Mouse (Mus musculus) kidney, adult 18-20 months (tissue): ENCODE measurements around the gene Prdx6.
"Not testable (repeated sequence)": the region's sequence is repeated elsewhere in the genome, so short reads cannot be mapped to it uniquely, and the experiment has no call there.

Source experiments
- DNase-seq: peaks from one replicate; pipeline ENCODE4 v3.0.0; 2021

The Prdx6 gene

DNA sequence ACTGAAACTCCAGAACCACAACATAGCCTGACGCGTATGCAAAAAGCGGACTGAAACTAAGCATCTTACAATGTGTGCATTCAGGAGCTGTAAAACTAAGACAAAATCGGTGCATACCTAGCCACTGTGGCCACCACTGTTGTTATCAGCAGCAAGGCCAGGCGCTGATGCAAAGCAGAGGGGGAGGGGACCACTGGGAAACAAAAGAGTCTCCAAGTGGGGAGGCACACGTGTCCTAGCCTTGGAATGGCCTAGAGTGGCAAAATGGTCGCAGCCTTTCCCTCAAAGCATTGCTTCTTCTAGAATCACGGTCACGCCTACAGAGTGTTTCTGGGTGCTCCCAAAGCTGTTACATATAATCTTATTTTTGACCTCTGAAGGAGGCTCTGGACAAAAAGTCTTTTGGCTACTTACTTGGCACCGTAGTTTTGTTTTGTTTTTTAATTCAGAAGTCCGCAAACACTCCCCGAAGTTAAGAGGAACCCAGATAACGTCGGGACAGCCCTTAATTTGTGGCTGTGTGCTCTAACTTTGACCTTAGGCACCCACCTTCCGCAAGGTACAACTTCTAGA lies 902 bp downstream of the Prdx6 start:
- DNase-seq = peak; percentile 49

DNA sequence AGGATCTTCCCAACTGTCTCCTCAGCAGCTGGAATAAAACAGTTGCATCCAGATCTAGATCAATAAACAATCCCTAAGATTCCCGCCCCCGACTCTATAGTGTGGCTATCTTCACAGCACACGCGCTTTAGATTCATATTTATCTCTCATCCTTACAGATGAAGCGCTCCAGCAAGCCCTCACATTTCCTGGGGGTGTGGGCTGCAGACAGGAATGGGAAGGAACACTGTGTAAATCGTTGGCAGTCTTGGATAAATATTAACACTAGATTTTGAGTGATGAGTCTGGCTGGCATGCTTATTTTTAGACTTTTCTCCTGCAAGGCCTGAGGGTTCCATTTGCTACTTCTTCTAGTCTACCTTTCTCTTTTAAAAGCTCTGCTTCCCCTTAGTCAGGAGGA lies 1.6 kb downstream of the Prdx6 start:
- DNase-seq = peak; percentile 37

DNA sequence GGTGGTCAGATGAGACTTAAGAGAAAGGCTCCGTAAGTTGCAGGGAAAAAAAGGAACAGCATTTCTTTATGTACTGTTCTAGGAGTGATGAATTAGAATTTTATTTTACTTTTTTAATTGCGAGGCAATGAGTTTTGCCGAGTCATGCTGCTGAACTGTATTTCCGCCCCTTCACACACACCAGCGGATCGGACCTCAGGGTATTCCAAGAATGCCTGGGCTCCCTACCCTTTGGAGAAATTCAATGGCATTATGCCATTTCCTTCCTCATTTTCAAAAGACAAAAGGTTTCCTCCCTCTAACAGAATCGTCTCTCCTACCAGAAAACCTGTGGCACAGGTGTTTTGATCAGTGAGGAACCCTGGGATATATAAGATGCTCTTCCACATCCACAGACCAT lies 2.3 kb downstream of the Prdx6 start:
- DNase-seq = no peak

DNA sequence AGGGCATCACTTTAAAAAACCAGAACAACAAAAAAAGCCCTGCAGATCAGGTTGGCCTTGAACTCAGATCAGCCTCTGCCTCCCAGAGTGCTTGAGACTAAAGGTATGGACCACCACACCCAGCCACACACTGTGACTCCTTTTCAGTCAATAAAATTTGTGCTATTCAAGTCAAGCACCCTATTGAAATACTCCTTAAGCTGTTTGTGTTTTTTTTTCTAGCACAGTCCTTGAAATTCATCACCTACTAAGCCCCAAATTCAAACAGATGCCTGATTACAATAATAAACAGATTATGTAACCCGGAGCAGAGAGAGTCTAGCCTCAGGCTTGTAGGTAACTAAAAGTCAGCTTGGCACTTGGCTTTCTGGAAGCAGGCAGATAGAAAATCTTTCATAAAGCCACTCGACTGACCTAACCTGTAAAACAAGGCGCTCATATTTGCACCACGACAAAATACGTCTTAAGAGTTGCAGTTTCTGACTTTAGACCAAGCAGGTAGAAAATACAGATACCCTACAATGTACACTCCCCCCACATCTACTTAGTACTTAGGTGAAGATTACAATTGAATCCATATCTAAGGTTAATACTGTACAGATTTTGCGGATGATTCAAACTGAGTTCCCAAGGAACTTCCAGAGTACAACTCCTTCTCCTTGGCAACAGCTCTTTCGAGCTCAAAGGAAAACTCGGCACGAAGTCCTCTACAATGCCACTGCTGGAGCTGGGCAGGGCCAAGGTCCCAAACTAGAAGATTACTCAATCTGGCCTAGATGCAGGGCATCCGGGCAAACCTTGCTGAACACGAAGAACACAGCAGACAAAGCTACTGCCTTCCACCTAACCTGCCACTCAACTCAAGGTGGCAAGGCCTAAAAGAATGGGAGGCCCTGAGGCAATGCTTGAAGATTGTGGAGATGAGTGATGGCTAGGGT lies 3.1 kb downstream of the Prdx6 start:
- DNase-seq = peak; percentile 48

DNA sequence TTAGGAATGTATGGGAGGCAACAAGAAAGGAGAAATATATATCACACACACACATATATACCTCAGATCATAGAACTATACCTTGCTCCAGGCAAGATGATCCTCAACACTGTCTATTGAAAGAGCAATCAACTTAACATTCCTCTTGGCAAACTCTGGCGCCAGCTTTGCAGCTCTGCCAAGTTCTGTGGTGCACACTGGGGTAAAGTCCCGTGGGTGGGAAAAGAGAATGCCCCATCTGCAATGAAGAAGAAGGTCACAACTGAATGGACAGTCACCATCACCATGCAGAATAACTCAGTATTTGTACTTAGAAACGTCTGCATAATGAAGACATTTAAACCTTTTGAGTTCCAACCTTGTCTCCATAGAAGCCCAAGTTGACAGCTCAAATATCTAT lies 3.8 kb downstream of the Prdx6 start:
- peak; percentile 64 for DNase-seq

DNA sequence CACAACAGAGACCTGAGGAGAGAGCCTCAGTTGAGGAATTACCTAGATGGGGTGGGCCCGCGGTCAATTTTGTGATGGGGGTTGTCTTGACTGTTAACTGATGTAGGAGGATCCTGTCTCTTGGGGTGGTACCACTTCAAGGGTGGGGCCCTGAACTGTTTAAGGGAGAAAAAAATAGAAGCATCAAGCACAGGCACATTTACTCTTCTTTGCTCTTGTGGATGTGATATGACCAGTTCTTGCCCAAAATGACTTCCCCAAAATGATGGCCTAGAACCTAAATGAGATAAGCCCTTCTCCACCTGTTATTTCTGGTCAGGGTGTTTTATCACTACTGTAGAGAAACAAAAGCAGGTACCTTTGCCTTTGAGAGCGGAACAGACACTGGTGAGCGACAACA lies 13.3 kb downstream of the Prdx6 start:
- DNase-seq = no peak

DNA sequence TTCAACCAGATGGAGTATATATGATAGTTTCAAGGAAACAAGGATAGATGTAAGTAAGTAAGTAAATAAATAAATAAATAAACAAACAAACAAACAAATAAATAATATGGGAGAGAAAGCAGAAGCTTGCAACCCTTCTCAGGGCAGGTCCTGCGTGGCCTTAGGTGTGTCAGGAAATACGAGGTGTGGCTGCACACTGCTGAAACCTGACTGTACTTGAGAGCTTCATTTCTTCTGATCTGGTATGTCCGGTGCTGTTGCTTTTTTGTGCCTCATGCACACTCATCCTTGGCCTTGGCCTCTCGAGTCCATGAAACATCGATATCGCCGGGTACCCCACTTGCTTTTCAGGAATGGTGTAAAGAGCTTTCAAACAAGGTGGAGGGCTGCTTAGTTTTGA lies 13.7 kb downstream of the Prdx6 start:
- no peak for DNase-seq

DNA sequence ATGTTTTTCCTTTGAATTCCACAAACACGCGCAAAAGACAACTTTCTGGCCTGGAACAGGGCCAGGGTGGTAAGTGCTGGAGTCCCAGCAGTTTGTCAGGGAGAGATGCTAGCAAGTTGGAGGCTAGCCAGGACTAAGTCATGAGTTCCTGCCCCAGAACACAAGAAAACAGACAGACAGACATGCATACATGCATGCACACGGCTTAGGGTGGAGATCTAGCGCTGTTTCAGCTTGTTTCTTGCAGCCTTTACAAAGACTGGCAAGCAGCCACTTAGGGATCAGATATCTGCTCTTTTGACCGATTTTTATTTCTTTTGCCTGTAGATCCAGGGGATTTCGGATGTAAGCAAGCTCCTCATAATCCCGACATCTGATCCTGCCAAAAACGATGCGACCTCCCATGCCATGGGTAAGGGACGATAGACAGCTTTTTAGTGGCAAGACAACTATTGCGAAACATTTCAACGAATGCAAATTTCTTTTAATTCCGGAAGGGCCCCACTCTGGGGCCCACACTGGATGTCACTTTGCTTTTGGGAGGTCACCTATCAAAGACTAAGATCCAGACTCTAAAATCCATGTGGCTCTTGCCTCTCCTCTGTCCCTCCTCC lies 17.7 kb downstream of the Prdx6 start:
- no peak for DNase-seq

DNA sequence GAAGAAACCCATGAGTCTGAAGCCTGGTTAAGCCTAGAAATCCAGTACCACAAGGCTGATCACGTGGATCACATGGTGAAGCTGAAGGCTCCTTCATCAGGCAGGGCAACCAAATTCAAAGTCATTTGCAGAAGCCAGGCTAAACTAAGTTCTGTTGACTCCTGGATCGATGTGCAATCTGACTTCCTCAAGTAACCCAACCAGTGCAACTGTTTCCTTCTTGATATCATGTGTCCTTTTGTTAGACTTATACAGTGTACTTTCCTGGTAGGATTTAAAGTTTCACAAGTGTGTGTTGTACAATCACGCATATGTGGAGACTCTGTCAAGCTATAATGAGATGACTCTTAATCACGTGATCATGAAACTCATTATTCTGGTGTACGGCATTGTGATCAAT lies 18.8 kb downstream of the Prdx6 start:
- no peak for DNase-seq

DNA sequence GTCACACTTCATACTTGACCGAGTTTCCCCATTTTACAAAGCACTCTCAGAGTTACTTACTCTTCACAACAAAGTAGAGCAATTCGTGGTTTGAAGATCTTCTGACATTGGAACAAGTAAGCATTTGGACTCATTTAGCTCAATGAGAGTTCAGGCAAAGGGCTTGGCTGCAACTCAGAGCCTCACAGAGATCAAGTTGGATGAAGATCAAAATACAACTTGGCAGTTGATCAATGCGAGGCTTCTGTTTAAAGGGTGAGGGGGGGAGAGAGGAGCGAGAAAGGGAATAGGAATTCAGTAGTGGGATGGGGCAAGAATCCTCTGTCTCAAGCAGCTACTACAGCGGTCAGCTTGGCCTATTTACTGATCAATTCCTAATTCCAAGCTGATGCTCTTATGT lies 26.2 kb downstream of the Prdx6 start:
- no peak for DNase-seq

DNA sequence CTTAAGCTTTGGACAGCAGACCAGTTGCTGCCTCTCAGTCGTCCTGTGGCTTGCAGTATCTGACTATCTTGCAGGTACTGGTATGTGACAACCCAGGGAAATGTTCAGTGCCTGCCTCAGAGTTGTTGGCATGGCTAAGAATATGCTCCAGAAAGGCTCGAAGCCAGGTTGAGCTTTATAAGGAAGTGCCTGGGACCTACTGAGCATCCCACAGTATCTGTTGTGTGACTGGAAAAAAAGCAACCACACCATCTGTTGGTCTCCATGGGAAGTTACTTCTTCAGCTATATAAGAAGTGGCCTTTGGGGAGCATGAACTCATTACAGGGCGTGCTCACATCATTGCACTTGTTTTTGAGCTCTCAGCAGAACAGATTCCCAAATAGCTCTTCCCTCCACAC lies 31.2 kb downstream of the Prdx6 start:
- no peak for DNase-seq

DNA sequence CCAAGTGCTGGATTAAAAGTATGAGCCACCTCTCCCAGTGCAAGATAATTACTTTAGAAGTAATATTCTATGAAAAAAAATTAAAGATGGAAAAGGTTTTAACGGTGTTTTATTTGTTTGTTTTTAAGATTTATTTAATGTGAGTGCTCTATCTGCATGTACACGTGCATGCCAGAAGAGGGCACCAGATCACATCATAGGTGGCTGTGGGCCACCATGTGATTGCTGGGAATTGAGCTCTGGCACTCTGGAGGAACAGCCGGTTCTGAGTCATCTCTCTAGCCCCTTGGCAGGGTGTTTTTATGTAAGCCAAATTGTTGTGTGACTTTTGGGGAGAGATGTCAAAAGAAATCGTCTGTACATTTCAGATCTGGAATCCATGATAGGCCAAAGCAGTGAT lies 36.6 kb downstream of the Prdx6 start:
- peak; percentile 23 for DNase-seq

DNA sequence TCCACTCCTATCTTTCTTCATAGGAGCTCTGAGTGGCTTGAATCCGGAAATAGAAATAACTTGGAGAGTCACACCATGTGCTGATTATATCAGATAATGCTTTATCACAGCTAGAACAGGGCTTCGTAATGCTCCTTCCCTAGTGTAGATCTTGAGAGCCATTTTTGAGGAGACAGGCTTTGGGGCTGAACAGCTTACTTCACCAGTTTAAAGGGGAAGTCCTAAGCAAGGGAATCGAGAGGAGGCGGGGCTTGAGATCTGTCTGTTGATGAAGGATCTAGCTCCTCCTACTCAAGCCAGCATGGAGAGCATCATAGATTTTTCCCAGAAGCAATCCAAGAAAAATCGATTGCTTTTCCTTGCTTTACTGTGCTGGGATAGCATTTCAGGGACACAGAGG lies 51.2 kb downstream of the Prdx6 start:
- DNase-seq = no peak

DNA sequence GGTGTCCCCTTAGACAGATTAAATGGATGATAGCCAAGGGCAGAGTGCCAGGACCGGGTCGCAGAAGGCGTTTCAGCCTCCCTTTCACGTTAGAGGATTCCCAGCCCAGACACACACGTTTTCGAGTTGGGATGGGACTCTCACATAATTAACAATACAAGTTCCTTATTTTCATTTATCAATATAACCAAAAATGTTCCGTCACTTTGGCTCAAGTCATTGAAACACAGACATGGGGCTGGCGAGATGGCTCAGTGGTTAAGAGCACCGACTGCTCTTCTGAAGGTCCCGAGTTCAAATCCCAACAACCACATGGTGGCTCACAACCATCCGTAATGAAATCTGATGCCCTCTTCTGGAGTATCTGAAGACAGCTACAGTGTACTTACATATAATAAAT lies 54.7 kb downstream of the Prdx6 start:
- not testable (repeated sequence) for DNase-seq

DNA sequence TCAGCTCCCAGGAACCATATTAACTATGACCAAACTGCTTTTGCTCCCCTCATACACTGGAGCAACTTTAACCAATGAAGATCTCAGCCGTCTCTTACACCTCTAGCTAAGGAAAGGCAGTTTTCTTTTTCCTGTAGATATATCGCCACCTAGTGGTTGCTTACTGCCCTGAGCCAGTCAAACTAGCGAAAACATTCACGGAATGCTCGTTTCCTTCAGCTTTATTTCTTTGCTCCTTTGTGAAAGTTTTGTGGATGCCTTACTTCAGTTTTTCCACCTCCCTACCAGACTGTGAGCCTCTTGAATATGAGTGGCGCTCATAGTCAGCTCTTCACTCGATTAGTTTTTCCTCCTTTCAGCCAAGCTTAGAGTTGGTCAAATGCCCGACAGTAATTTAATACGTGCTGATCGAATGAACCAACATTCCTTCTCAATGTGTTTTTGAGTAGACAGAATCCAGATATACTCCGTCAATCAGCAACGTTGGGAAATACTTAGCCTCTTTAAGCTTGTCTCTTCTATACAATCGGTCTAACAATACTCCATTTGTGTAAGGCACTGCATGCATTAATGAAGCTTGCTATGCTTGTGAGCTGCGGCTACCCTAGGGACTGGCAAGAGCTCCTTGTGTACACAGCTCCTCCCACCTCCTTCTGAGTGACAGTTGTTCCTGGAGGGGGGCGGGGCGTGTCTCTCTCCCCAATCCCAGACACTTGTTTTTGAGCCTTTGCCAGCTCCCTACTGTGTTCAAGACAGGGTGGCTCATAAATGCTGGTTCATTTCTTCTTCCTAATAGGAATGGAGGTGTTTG lies 55.3 kb downstream of the Prdx6 start:
- peak; percentile 81 for DNase-seq

DNA sequence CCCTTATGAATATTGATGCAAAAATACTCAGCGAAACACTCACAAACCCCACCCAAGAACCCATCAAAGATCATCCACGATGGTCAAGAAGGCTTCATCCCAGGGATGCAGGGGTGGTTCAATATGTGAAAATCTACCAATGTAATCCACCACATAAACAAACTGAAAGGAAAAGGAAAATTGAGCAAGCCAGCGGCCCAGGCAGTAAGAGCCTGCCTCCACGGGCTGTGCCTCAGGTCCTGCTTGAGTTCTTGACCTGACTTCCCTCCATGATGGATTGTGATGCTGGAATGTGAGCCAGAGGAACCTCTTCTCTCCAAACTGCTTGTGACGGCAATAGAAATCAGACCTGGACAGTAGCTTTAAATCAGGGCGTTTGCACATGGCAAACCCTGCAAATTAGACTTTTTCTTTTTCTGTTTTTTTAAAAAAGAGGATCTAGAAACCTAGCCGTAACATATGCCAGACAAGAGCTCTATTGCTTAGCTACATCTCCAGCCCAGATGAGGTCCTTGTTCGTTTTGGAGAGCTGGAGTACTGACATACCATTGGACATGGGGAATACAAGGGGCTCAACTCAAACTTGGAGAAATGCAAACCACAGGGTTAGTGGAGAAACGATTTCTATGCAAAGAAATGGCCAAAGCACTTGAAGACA lies 60.6 kb downstream of the Prdx6 start:
- no peak for DNase-seq
